In the genomic region with DNA sequence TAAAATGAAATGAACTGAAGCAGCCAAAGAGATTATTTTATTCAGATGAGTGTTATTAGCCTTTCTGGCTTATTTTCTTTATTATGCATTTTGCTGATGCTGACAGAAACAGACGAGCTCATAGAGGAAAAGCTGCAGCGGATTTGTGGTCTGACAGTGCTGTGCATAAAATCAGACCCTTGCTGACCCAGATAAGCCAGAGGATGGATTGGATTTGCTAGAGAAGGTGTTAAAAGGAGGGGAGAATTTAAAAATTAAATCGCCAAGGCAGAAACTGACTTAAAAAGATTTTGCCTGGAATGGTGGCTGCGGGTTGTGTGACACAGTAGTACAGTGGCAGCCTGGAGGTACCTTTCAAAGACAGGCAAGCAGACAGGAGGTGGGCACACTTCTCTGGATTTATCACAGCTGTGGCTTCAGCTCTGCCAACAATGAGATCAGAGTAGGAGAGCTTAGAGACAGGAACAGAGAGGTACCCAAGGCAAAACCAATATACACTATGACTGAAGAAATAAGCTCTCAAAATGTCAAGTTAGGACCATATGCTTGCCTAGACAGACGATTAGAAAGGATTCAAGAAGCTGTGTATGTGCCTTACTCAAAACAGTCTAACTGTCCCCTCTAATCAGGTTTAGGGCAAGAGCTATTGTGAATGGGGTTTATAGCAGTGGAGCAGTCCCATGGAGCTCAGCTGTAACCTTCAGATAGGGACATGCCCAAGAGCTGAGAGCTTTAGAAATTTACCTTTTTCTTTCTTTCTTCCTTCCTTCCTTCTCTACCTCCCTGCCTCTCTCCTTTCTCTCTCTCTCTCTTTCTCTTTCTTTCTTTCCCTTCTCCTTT, we compare ENCODE assay signal across 15 mouse cellular contexts.
DNase-seq lines count a peak whose midpoint lies in the region; ATAC-seq and TF ChIP-seq lines count a peak whose summit lies in the region.
"Had no signal": no experiment of that assay in that cellular context is flagged by ENCODE, and none has a peak within 500 bp of the region (broad histone marks: within the 10 kb centered on the region; RNA-seq: fewer than 3 reads in every experiment).

No protein-coding gene starts in this region.

- peaks cover 56% of the 10 kb centered on the region for H3K4me1 ChIP-seq in heart, embryonic 15.5 days (replicated peaks)
- H3K4me1 ChIP-seq in stomach, postnatal 0 days (replicated peaks; ENCODE audit: control insufficient read depth, insufficient read depth): no peaks in the 10 kb centered on the region

- no peak for ATAC-seq in cerebellum, adult (ENCODE audit: insufficient number of reproducible peaks, low FRiP score, low TSS enrichment)
- no peak for ATAC-seq in heart, embryonic 15.5 days (replicated peaks; ENCODE audit: insufficient number of reproducible peaks, insufficient read depth, low FRiP score, low read depth)
- no peak for ATAC-seq in stomach, postnatal 0 days (ENCODE audit: low FRiP score, low TSS enrichment)
- ATAC-seq: activated CD4-positive, CD25-positive, alpha-beta regulatory T cell, adult 4 months had no signal

- no peak overlapping the region for H3K4me2 ChIP-seq in heart, embryonic 15.5 days
- no peak overlapping the region for H3K4me2 ChIP-seq in stomach, postnatal 0 days (replicated peaks; ENCODE audit: low read depth)
- H3K4me2 ChIP-seq: liver, embryonic 11.5 days had no signal

- no peak for TF ChIP-seq EP300 in stomach, postnatal 0 days (optimal IDR thresholded peaks at IDR 0.05)

- no peaks in the 10 kb centered on the region for H3K36me3 ChIP-seq in heart, embryonic 15.5 days
- H3K36me3 ChIP-seq in stomach, postnatal 0 days (ENCODE audit: control insufficient read depth, insufficient read depth, low read length): no peaks in the 10 kb centered on the region

- H3K27ac ChIP-seq in heart, embryonic 15.5 days: peak overlapping the region; percentile 49; the same call in 1 of the 2 replicates
- no peak overlapping the region for H3K27ac ChIP-seq in stomach, postnatal 0 days (replicated peaks)

- H3K4me3 ChIP-seq in heart, embryonic 15.5 days: no peak overlapping the region
- no peak overlapping the region for H3K4me3 ChIP-seq in stomach, postnatal 0 days (ENCODE audit: low read depth, low read length)
- H3K4me3 ChIP-seq: myocyte had no signal

- peak; percentile 36 for DNase-seq in cerebellum, adult 11-12 months
- no peak for DNase-seq in heart, adult 9 months (ENCODE audit: low spot score in 2 of 2)
- DNase-seq in thymus, postnatal 0 days (ENCODE audit: low spot score): peak; percentile 19
- no peak for DNase-seq in thymus, postnatal 4 days
- DNase-seq in stomach, postnatal 0 days (ENCODE audit: low spot score): no peak
- DNase-seq in adrenal gland, postnatal 14 days: no peak
- DNase-seq: gastrocnemius, postnatal 36 days; kidney, adult 18-20 months; layer of hippocampus, postnatal 36 days; right cerebral cortex, postnatal 14 days had no signal

- no peak for TF ChIP-seq CTCF in stomach, postnatal 0 days (IDR thresholded peaks at IDR 0.05; ENCODE audit: low read depth)

- H3K9me3 ChIP-seq in heart, embryonic 15.5 days (replicated peaks): no peaks in the 10 kb centered on the region
- H3K9me3 ChIP-seq in stomach, postnatal 0 days (ENCODE audit: control insufficient read depth, low read length): no peaks in the 10 kb centered on the region

- 41% methylated on average over 5 of the region's 5 CpGs for WGBS in heart, embryonic 15.5 days
- whole genome bisulfite sequencing in stomach, postnatal 0 days: 67% methylated on average over 5 of the region's 5 CpGs

- no peaks in the 10 kb centered on the region for H3K27me3 ChIP-seq in heart, embryonic 15.5 days
- H3K27me3 ChIP-seq in stomach, postnatal 0 days (ENCODE audit: control insufficient read depth, insufficient read depth, low read length): no peaks in the 10 kb centered on the region

- no peak overlapping the region for H3K9ac ChIP-seq in heart, embryonic 15.5 days
- H3K9ac ChIP-seq in stomach, postnatal 0 days (ENCODE audit: low read length): no peak overlapping the region

Comparison
In these comparisons a context has a peak if more than half of its experiments do, and no peak if none do; other contexts are left out.
1. DNase-seq: peak in cerebellum, adult 11-12 months (single experiment) and thymus, postnatal 0 days (single experiment); none in heart, adult 9 months (0 of 2), thymus, postnatal 4 days (single experiment), stomach, postnatal 0 days (single experiment) and adrenal gland, postnatal 14 days (single experiment).